Mouse (Mus musculus): ENCODE results near the gene Vamp2.

- no peak for TF ChIP-seq CTCF (IDR thresholded peaks at IDR 0.05)
- no peak for TF ChIP-seq EP300 (IDR thresholded peaks at IDR 0.05)
Measured at GRCm38 (mm10) chr11:69087597-69087996, 693 bp upstream of the Vamp2 start.
